Mouse (Mus musculus) MEL (cell line): ENCODE measurements around the gene Cep112. TPM values are rescaled to one million over a fixed set of nuclear protein-coding genes. Genes with fewer than 3 reads are reported as not detected.

ENCODE experiments used
- DNase-seq: peaks from one replicate; pipeline ENCODE4 v3.0.0; 2011; ENCODE audit warnings: low read depth, low spot score
- H3K27ac ChIP-seq: 2 replicates; pipeline ENCODE4 v1.5.1; 2012; ENCODE audit warnings: low read depth, mild to moderate bottlenecking, control low read depth, low read length, moderate library complexity; ENCODE audit not compliant: control insufficient read depth
- H3K27me3 ChIP-seq, 2 experiments: fragments of 150-350 bp in 1 of 2; sonication (generic) in 1 of 2; 2 replicates each; pipeline ENCODE4 v1.6.1; 2012; ENCODE audit warnings: low read length in 2 of 2, mild to moderate bottlenecking in 2 of 2, improper control_type of control experiment in 1 of 2, moderate library complexity in 1 of 2; ENCODE audit not compliant: insufficient read depth in 2 of 2, control insufficient read depth in 1 of 2
- H3K36me3 ChIP-seq, 2 experiments: 2 replicates each; pipeline ENCODE4 v1.6.1; 2012 to 2014; ENCODE audit warnings: low read length in 2 of 2, improper control_type of control experiment in 1 of 2, inconsistent platforms in 1 of 2, mild to moderate bottlenecking in 1 of 2; ENCODE audit not compliant: insufficient read depth in 2 of 2, control insufficient read depth in 1 of 2
- H3K4me1 ChIP-seq, 2 experiments: fragments of 150-350 bp in 1 of 2; sonication (generic) in 1 of 2; 2 replicates each; pipeline ENCODE4 v1.6.1; 2012; ENCODE audit warnings: low read length in 2 of 2, improper control_type of control experiment in 1 of 2, mild to moderate bottlenecking in 1 of 2; ENCODE audit not compliant: insufficient read depth in 2 of 2, control insufficient read depth in 1 of 2
- H3K4me3 ChIP-seq, 2 experiments: fragments of 150-350 bp in 1 of 2; sonication (generic) in 1 of 2; 2 replicates each; pipeline ENCODE4 v1.5.1; 2012; ENCODE audit warnings: low read depth in 2 of 2, low read length in 2 of 2, mild to moderate bottlenecking in 2 of 2, moderate library complexity in 2 of 2, control low read depth in 1 of 2, improper control_type of control experiment in 1 of 2; ENCODE audit not compliant: control insufficient read depth in 1 of 2, insufficient read depth in 1 of 2
- H3K79me2 ChIP-seq: 2 replicates; pipeline ENCODE4 v1.6.1; 2012; ENCODE audit warnings: mild to moderate bottlenecking, low read length, moderate library complexity; ENCODE audit not compliant: control insufficient read depth, poor library complexity, insufficient read depth
- H3K9ac ChIP-seq: 2 replicates; pipeline ENCODE4 v1.6.1; 2012; ENCODE audit warnings: low read depth, mild to moderate bottlenecking, control low read depth, low read length, moderate library complexity; ENCODE audit not compliant: control insufficient read depth, poor library complexity, severe bottlenecking
- H3K9me3 ChIP-seq: fragments of 150-350 bp; sonication (generic); replicated peaks from 2 replicates; pipeline ENCODE4 v1.6.1; 2012; ENCODE audit warnings: mild to moderate bottlenecking, low read length, improper control_type of control experiment, moderate library complexity; ENCODE audit not compliant: insufficient read depth
- BHLHE40 ChIP-seq: IDR thresholded peaks from 2 replicates; pipeline ENCODE4 v1.6.1; 2012; ENCODE audit warnings: low read depth, mild to moderate bottlenecking, inconsistent platforms, low read length, improper control_type of control experiment, borderline replicate concordance
- CHD1 ChIP-seq: IDR thresholded peaks from 2 replicates; pipeline ENCODE4 v1.6.1; 2012; ENCODE audit warnings: low read depth, mild to moderate bottlenecking, inconsistent platforms, low read length, improper control_type of control experiment
- CHD2 ChIP-seq: IDR thresholded peaks from 2 replicates; pipeline ENCODE4 v1.6.1; 2011; ENCODE audit warnings: low read length, improper control_type of control experiment
- ETS1 ChIP-seq: IDR thresholded peaks from 2 replicates; pipeline ENCODE4 v1.6.1; 2012; ENCODE audit warnings: low read depth, mild to moderate bottlenecking, inconsistent platforms, low read length, improper control_type of control experiment, moderate library complexity
- GABPA ChIP-seq: IDR thresholded peaks from 2 replicates; pipeline ENCODE4 v1.6.1; 2012; ENCODE audit warnings: low read depth, mild to moderate bottlenecking, inconsistent platforms, low read length, improper control_type of control experiment, moderate library complexity
- JUND ChIP-seq: IDR thresholded peaks from 2 replicates; pipeline ENCODE4 v1.6.1; 2011; ENCODE audit warnings: low read depth, mild to moderate bottlenecking, improper control_type of control experiment, low read length
- MAFK ChIP-seq: IDR thresholded peaks from 2 replicates; pipeline ENCODE4 v1.6.1; 2011; ENCODE audit warnings: low read depth, mild to moderate bottlenecking, low read length, improper control_type of control experiment, borderline replicate concordance
- MAX ChIP-seq: IDR thresholded peaks from 2 replicates; pipeline ENCODE4 v1.6.1; 2011; ENCODE audit warnings: low read length, improper control_type of control experiment
- MAZ ChIP-seq: IDR thresholded peaks from 2 replicates; pipeline ENCODE4 v1.6.1; 2012; ENCODE audit warnings: low read depth, mild to moderate bottlenecking, inconsistent platforms, low read length, improper control_type of control experiment
- MXI1 ChIP-seq: IDR thresholded peaks from 2 replicates; pipeline ENCODE4 v1.6.1; 2011; ENCODE audit warnings: mild to moderate bottlenecking, low read depth, low read length, improper control_type of control experiment
- MYB ChIP-seq: IDR thresholded peaks from 2 replicates; pipeline ENCODE4 v1.6.1; 2011; ENCODE audit warnings: mild to moderate bottlenecking, low read depth, low read length, improper control_type of control experiment
- MYC ChIP-seq: IDR thresholded peaks from 2 replicates; pipeline ENCODE4 v1.6.1; 2011; ENCODE audit warnings: low read depth, mild to moderate bottlenecking, low read length, improper control_type of control experiment, moderate library complexity
- NELFE ChIP-seq: IDR thresholded peaks from 2 replicates; pipeline ENCODE4 v1.6.1; 2011; ENCODE audit warnings: low read depth, low read length, improper control_type of control experiment
- NRF1 ChIP-seq: IDR thresholded peaks from 2 replicates; pipeline ENCODE4 v1.6.1; 2014; ENCODE audit warnings: low read depth, mild to moderate bottlenecking, inconsistent platforms, low read length, improper control_type of control experiment, moderate library complexity; ENCODE audit not compliant: poor library complexity, insufficient read depth, severe bottlenecking
- POLR2A ChIP-seq, 2 experiments: IDR thresholded peaks; 2 replicates each; pipeline ENCODE4 v1.6.1; 2011 to 2012; ENCODE audit warnings: low read length in 2 of 2, mild to moderate bottlenecking in 2 of 2, control low read depth in 1 of 2, improper control_type of control experiment in 1 of 2, low read depth in 1 of 2, moderate library complexity in 1 of 2; ENCODE audit not compliant: control insufficient read depth in 1 of 2, insufficient read depth in 1 of 2, poor library complexity in 1 of 2
- POLR2AphosphoS2 ChIP-seq: IDR thresholded peaks from 2 replicates; pipeline ENCODE4 v1.6.1; 2011; ENCODE audit warnings: low read length, improper control_type of control experiment
- POLR2AphosphoS5 ChIP-seq: IDR thresholded peaks from 2 replicates; pipeline ENCODE4 v1.6.1; 2012; ENCODE audit warnings: low read depth, borderline replicate concordance, mild to moderate bottlenecking, inconsistent platforms, low read length, moderate library complexity, mixed read lengths
- RCOR1 ChIP-seq: IDR thresholded peaks from 2 replicates; pipeline ENCODE4 v1.6.1; 2012; ENCODE audit warnings: low read depth, mild to moderate bottlenecking, inconsistent platforms, low read length, improper control_type of control experiment
- TAL1 ChIP-seq: IDR thresholded peaks from 2 replicates; pipeline ENCODE4 v1.6.1; 2012; ENCODE audit warnings: mild to moderate bottlenecking, inconsistent platforms, low read length, moderate library complexity, mixed read lengths
- TBP ChIP-seq: IDR thresholded peaks from 2 replicates; pipeline ENCODE4 v1.8.0; 2011; ENCODE audit warnings: low read depth, low read length, improper control_type of control experiment
- TCF12 ChIP-seq: IDR thresholded peaks from 2 replicates; pipeline ENCODE4 v1.6.1; 2014; ENCODE audit warnings: low read depth, mild to moderate bottlenecking, inconsistent platforms, low read length, improper control_type of control experiment, moderate library complexity
- UBTF ChIP-seq: IDR thresholded peaks from 2 replicates; pipeline ENCODE4 v1.6.1; 2012; ENCODE audit warnings: low read depth, mild to moderate bottlenecking, inconsistent platforms, low read length, improper control_type of control experiment, moderate library complexity, borderline replicate concordance; ENCODE audit not compliant: insufficient read depth
- USF2 ChIP-seq, 2 experiments: IDR thresholded peaks; 2 replicates each; pipeline ENCODE4 v1.6.1; 2011 to 2012; ENCODE audit warnings: improper control_type of control experiment in 2 of 2, low read length in 2 of 2, borderline replicate concordance in 1 of 2, inconsistent platforms in 1 of 2, low read depth in 1 of 2, mild to moderate bottlenecking in 1 of 2; ENCODE audit not compliant: insufficient read depth in 1 of 2
- ZC3H11A ChIP-seq: IDR thresholded peaks from 2 replicates; pipeline ENCODE4 v1.6.1; 2012; ENCODE audit warnings: low read depth, mild to moderate bottlenecking, inconsistent platforms, low read length, improper control_type of control experiment
- ZMIZ1 ChIP-seq: IDR thresholded peaks from 2 replicates; pipeline ENCODE4 v1.6.1; 2012; ENCODE audit warnings: low read depth, mild to moderate bottlenecking, inconsistent platforms, low read length, improper control_type of control experiment, moderate library complexity
- ZNF384 ChIP-seq: IDR thresholded peaks from 2 replicates; pipeline ENCODE4 v1.6.1; 2012; ENCODE audit warnings: low read depth, mild to moderate bottlenecking, inconsistent platforms, low read length, improper control_type of control experiment
- polyA plus RNA-seq, 2 experiments: library from polyadenylated mRNA; stranded (reverse) in 1 of 2; unstranded in 1 of 2; fragments of >175 nt in 1 of 2; fragments of >200 nt in 1 of 2; gene quantifications; 2 replicates each; pipeline versions ENCODE4 v1.2.1 to v1.2.4; 2012; ENCODE audit warnings: low replicate concordance in 2 of 2, low read depth in 1 of 2; ENCODE audit not compliant: insufficient read length in 2 of 2, insufficient read depth in 1 of 2, missing spikeins in 1 of 2
- total RNA-seq: library from RNA; depleted of rRNA; stranded (reverse); fragments of 300-350 nt; gene quantifications from 2 replicates; pipeline ENCODE4 v1.2.3, GENCODE M21; 2012

Cep112 gene
- total and polyA plus RNA-seq, 3 experiments = 1.3 TPM; not detected in 2

GRCm38 (mm10) chr11:108534014-108534413 is 109.0 kb downstream of the Cep112 start:
- no peak overlapping the region for H3K9ac ChIP-seq
- H3K36me3 ChIP-seq = no peaks in the 10 kb centered on the region
- H3K4me3 ChIP-seq = no peak overlapping the region
- DNase-seq = peak; percentile 28
- H3K9me3 ChIP-seq = no peaks in the 10 kb centered on the region
- H3K4me1 ChIP-seq = no peaks in the 10 kb centered on the region
- no peak overlapping the region for H3K27ac ChIP-seq
- H3K27me3 ChIP-seq = peaks cover 0 to 2% of the 10 kb centered on the region in 2 experiments; a peak in 2 of 4 replicates
- H3K79me2 ChIP-seq = no peaks in the 10 kb centered on the region
- TF ChIP-seq GABPA = no peak
- no peak for TF ChIP-seq BHLHE40
- TF ChIP-seq JUND = no peak
- no peak for TF ChIP-seq RCOR1
- TF ChIP-seq MYC = no peak
- no peak for TF ChIP-seq ETS1
- no peak for TF ChIP-seq ZNF384
- TF ChIP-seq MXI1 = no peak
- no peak for TF ChIP-seq MYB
- TF ChIP-seq TCF12 = no peak
- TF ChIP-seq POLR2A (IDR thresholded peaks at IDR 0.05; ENCODE audit: control insufficient read depth in 1 of 2, insufficient read depth in 1 of 2, low read depth in 1 of 2, low read length in 2 of 2, poor library complexity in 1 of 2) = no peak
- TF ChIP-seq ZC3H11A = no peak
- no peak for TF ChIP-seq UBTF
- TF ChIP-seq POLR2AphosphoS2 = no peak
- no peak for TF ChIP-seq ZMIZ1

DNA sequence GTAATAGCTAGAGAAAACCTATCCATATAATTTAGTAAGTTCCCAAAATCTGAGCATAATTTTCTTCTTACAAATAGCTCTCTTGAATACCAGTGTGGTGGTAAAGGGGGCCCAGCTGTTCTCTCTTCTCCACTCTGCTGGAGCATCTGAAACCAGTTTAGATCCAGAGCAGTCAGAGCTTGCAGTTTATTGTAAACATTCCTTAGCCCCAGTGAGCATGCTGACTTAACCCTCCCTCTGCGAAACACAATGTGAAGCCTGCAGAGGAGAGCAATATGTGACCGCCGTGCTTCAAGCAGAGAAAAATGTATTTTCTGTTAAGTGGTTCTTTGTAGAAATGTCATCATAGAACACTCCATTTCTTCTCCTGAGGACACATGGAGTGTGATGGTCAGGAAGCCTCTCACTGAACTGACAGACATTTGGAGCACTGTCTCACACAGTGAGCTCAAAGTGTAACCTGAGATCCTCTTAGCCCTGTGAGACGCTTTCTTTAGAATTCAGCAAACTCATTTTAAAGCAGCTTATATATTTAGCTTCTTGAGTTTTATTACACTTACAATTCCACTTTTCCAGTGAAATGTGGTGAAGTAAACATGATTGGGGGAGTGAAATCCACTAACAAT is 128.1 kb downstream of the Cep112 start:
- no peaks in the 10 kb centered on the region for H3K4me1 ChIP-seq
- H3K36me3 ChIP-seq = no peaks in the 10 kb centered on the region
- no peak overlapping the region for H3K4me3 ChIP-seq
- no peak for TF ChIP-seq MYB
- TF ChIP-seq MXI1 = no peak
- no peak for TF ChIP-seq MYC
- no peak for TF ChIP-seq MAFK
- no peak for TF ChIP-seq RCOR1
- TF ChIP-seq JUND = no peak
- TF ChIP-seq CHD2 = no peak
- no peak for TF ChIP-seq MAZ
- no peak for TF ChIP-seq CHD1
- TF ChIP-seq MAX = no peak
- TF ChIP-seq ETS1 = no peak
- TF ChIP-seq TBP = no peak
- no peak for TF ChIP-seq POLR2A (IDR thresholded peaks at IDR 0.05; ENCODE audit: control insufficient read depth in 1 of 2, insufficient read depth in 1 of 2, low read depth in 1 of 2, low read length in 2 of 2, poor library complexity in 1 of 2)
- TF ChIP-seq POLR2AphosphoS5 = no peak
- no peak for TF ChIP-seq NRF1
- TF ChIP-seq NELFE = no peak
- no peak for TF ChIP-seq UBTF
- TF ChIP-seq USF2 (IDR thresholded peaks at IDR 0.05; ENCODE audit: borderline replicate concordance in 1 of 2, insufficient read depth in 1 of 2, low read depth in 1 of 2, low read length in 2 of 2) = no peak
- no peak for TF ChIP-seq TAL1
- H3K79me2 ChIP-seq = no peaks in the 10 kb centered on the region
- H3K9ac ChIP-seq = no peak overlapping the region
- DNase-seq = no peak
- no peak overlapping the region for H3K27ac ChIP-seq
- H3K27me3 ChIP-seq = no peaks in the 10 kb centered on the region; a peak in 1 of 4 replicates
- no peaks in the 10 kb centered on the region for H3K9me3 ChIP-seq
